Mouse (Mus musculus): ENCODE data around the gene H2-M10.1. TPM values are rescaled to one million over a fixed set of nuclear protein-coding genes. Genes with fewer than 3 reads are reported as not detected.
"Not testable (repeated sequence)": the region's sequence is repeated elsewhere in the genome, so short reads cannot be mapped to it uniquely, and the experiment has no call there.

H2-M10.1 gene
- total RNA-seq (2022), result not detected

DNA sequence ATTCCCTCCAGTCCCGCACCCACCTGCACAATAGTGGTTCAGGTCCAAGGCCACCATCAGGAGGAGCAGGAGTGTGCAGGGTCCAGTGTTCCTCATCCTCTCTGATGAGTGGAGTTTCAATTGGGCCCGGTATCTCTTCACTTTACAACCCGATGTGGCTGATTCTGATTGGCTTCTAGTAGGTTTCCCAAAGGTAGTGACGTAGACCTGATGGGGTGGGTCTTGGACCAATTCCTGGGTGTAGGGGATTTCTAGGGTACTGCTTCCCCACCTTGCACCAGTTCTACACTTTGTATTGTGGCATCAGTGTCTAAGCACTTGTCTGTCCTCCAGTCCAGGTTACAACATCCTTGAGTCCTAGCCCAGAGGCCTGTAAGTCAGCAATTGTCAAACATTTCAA, at the start of gene H2-M10.1:
TSS of gene H2-M10.1 (minus strand) at position 101 of the 400 bp plus-strand sequence.
- DNase-seq, result no peak

DNA sequence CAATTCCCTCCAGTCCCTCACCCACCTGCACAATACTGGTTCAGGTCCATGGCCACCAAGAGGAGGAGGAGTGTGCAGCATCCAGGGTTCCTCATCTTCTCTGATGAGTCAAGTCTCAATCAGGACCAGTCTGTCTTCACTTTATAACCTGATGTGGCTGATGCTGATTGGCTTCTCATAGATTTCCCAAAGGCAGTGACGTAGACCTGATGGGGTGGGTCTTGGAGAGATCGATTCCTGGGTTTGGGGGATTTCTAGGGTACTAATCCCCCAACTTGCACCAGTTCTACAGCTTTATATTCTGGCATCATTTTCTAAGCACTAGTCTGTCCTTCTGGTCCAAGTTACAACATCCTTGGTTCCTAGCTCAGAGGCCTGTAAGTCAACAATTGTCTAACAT, 42.4 kb upstream of the H2-M10.1 start, which contains the start of gene H2-M10.3:
TSS of gene H2-M10.3 (minus strand) at position 101 of the 400 bp plus-strand sequence.
- DNase-seq, result not testable (repeated sequence)

DNA sequence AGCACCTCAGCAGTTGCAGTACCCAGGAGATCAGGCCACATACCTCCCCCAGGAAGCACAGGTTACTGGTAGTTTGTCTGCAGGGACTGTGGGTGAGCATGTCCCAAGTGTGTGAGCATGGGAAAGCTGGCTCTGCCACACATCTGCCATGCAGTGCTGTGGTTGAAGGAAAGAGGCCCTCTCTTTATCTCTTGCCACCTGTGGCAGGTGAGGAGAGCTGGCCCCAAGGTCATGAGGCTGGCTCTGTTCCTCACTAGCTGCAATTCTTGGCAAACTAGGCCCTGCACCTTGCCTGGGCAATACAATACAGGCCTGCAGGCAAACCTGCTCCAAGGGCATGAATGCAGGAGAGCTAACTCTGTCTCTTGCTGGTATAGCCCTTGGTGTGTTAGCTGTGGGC, 36.4 kb upstream of the H2-M10.1 start:
- DNase-seq, result not testable (repeated sequence)

DNA sequence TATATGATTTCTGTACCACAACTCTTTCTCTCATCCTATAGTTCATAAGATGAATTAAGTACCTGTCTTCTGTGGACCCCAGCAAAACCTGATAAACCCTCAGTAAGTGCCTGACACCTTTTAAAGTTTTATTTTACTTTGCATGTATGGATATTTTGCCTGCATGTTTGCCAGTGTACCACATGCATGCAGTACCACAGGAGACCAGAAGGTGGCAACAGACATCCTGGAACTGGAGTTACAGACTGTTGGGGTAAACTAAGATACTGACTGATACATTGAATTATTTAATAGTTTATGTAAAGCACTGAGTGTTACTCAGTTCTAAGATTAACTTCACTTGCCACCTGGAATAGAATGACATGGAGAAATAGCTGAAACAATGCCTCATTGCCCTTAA, 31.6 kb upstream of the H2-M10.1 start:
- not testable (repeated sequence) for DNase-seq

DNA sequence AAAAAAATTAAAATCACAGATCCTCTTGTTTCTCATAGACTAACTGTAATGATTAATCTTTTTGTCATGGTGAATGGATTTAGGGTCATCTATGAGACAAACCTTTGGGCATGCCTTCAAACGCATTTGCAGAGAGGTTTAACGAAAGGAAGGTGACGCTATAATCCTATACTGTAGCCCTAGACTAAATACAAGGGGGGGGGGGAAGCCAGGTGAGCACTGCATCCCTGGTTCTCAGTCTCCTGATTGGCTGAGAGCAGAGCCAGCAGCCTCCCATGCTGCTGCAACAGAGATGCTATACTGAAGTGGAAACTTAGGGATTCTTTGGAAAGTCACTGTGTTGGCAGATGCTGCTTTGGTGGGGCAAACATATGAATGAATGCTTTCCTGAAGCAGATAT, 29.8 kb upstream of the H2-M10.1 start:
- DNase-seq, result no peak

DNA sequence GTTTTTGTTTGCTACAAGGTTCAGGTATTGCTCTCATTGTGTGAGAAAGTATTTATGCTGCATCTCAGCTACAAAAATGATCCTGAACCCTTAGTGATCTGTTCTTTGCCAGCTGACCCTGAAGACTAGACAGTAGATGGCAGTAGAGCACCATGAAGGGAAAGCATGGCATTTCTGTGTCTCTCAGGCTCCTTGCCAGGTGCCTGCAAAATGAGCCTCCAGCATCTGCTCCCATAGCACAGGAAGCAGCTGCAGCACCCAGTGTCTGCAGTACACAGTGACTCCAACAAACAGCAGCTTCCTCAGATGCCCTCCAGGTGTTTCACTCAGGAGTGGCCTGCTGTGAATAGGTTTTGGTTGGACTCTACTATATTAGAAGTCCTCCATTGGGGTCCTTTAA, 29.4 kb upstream of the H2-M10.1 start:
- peak; percentile 25 for DNase-seq

DNA sequence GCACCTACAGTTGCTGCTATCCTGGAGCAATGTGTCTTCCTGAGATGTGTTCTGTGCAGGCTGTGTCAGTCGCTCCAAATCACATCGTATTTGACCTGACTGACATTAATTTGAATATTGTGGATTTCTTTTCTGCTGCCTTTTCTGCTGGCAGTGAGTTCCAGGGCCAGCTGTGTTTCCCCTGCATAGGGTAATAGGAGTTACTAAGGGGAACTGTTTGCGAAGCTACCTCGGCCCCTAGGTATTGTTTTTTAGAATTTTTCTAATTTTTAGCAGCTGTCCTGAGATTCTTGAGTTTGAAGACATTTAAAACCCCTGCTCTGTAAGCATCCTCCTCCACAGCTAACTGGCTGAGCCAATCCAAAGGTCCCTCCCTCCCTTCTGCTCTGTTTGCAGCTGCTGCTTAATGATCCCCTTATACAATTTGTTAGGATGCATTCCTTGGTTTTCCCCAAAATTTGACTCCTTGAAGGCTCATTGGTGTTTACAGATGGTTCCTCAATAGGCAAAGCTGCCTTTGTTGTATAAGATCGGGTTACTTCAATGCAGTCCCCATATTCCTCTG, 10.2 kb downstream of the H2-M10.1 start:
- DNase-seq, result no peak

DNA sequence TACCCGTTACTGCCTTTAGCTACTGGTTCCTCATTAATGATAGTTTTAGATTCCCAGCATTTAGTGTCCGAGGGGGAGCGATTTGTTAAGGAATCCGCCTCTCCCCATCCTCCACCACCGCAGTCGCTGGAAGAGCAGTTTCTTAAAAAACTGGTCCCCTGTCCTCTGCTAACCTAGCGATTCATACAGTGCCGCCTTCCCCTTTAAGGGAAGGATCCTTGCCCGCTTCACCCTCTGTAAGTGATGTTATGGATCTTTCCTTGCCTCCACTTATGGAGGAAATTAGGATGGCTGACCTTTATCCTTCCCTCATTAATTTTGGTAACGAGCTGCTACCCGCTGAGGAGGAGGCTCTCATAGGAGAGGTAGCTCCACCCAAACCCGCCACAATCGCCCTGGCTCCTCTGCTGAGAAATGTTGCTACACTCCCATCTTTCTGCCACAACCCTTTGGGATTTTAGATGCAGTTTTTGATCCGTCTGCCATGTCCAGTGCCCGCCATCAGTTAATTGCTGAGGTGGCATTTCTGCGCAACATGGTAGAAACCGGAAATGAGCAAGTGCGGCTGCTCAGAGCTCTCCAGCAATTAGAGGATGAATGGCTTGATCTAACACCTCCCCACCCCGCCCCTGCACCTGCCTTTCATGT, 10.8 kb downstream of the H2-M10.1 start:
- DNase-seq, result peak; percentile 25

DNA sequence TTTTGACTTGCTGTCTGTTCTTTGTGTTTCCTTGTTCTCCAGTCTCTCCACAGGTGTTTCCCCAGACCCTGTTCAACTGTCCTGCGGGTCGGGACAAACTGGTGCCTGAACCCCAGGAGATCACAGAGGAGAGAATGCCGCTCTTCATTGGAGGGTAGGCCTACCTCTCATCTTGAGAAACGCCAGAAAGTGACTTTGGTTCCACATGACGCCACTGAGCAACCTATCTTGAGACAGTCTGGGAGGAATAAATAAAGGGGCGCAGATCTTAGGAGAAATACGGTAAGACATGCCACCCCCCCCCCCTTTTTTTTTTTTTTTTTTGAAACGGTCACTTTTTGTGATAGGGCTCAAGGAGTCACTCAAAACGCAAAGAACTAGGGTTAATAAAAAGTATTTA, 11.4 kb downstream of the H2-M10.1 start:
- peak; percentile 2 for DNase-seq

DNA sequence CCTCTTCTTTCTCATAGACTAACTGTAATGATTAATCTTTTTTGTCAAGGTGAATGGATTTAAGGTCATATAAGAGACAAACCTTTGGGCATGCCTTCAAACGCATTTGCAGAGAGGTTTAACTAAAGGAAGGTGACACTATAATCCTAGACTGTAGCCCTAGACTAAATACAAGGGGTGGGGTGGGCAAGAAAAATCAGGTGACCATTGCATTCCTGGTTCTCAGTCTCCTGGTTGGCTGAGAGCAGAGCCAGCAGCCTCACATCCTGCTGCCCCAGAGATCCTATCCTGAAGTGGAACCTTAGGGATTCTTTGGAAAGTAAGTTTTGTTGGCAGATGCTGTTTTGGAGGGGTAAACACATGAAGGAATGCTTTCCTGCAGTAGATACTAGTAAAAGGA, 16.7 kb downstream of the H2-M10.1 start:
- no peak for DNase-seq

DNA sequence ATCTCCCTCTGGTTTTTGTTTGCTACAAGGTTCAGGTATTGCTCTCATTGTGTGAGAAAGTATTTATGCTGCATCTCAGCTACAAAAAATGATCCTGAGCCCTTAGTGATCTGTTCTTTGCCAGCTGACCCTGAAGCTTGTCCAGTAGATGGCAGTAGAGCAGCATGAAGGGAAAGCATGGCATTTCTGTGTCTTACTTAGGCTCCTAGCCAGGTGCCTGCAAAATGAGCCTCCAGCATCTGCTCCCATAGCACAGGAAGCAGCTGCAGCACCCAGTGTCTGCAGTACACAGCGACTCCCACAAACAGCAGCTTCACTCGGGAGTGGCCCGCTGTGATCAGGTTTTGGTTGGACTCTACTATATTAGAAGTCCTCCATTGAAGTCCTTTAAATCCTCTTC, 17.1 kb downstream of the H2-M10.1 start:
- peak; percentile 29 for DNase-seq

DNA sequence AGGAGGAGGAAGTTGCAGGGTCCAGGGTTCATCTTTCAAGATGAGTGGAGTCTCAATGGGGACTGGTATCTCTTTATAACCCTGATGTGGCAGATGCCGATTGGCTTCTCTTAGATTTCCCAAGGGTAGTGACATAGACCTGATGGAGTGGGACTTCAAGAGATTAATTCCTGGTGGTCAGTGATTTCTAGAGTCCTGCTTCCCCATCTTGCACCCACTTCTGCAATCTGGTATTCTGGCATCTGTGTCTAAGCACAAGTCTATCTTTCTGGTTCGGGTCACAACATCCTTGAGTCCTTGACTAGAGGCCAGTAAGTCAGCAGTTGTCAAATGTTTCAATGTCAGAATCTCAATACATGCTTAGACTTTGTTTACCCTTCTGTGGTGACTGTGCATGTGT, 39.6 kb downstream of the H2-M10.1 start, which contains the start of gene H2-M10.2:
TSS of gene H2-M10.2 (minus strand) at position 101 of the 400 bp plus-strand sequence.
- no peak for DNase-seq

DNA sequence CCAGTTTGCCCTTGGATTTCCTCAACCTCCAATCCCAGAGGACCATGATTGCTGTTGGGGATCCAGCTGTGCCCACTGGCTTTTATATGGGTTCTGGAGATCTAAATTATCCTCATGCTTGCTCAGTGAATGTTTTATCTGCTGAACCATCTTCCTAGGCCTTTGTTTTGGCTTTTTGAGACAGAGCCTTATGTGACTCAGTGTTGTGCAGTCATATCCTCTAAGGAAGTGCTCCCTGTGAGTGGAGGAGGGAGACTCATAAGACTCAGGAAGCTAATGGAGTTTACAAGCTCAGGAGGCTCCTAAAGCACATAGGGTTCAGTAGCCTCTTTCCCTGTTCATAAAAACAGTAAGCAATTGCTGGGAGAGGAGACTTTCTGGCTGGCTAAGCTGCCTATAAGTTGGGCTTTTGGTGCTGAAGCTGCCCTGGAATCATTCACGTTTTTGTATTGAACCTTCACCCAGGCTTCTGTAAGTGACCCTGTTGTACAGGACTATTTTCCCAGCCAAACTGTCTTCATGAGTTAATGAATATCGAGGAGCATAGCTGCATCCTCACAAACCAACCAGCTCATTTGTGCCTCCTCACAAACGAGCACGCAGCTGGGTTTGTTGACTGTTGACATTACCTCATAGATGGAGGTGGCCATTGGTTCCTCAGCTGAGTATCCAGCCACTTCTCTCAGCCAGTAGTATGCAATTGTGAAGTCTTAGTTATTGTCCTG, 44.3 kb downstream of the H2-M10.1 start:
- no peak for DNase-seq

DNA sequence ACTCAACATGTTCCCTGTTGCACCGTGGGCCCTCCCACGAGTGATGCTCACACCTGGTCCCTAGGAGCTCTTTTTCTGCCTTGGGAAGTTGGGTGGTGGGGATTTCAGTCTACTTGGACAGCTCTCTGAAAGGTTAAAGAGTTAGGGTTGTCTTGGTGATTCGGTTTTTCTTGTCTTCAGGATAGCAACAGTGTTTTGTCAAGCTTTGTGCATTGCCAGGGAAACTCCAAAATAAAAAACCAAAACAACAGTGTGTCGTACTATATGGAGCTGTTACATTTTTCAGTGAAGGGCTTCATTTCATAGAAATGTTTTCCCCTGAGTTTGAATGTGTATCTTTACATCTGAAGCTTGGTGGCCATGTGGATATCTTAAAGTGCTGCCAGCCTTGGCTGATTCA, 51.2 kb downstream of the H2-M10.1 start:
- DNase-seq, result no peak

DNA sequence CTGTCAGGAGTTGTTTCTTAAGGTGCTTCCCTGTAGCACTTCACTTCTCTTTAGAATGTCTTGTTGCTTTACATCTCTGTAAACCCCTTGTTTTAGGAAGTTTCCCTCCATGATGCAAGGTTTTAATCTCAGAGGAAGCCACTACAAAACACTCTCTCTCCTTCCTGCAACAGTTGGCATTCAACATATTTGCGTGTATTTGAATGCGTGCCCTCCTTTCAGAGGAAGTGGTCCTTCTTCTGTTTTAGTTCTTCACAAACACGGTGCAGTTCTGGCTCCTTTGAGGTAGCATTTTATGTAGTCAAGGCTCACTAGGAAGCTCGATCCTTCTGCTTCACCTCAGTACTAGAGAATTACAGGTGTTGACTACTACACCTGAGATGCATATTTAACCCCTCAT, 52.2 kb downstream of the H2-M10.1 start:
- DNase-seq, result no peak

Other genes starting within 250 kb of the H2-M10.1 start
- 1 to 10 TPM in 1 of 4 experiments, under 1 TPM in 3; 0.23 to 1.1 (median 0.58) TPM for gene Gm19684, start 204.5 kb downstream of the H2-M10.1 start, total RNA-seq (2022)
- under 1 TPM in 2 of 4 experiments, not detected in 2; 0.62 to 0.65 TPM for gene Gm7030, start 196.7 kb downstream of the H2-M10.1 start, total RNA-seq (2022)
- gene Gm8909, start 157.6 kb downstream of the H2-M10.1 start, total RNA-seq (2022), result 1 to 10 TPM in 1 of 4 experiments, under 1 TPM in 1, not detected in 2; 0.40 to 1.2 TPM
- gene H2-T3, start 135.9 kb downstream of the H2-M10.1 start, total RNA-seq (2022), result not detected
- gene Rpp21, start 68.1 kb downstream of the H2-M10.1 start, total RNA-seq (2022), result 10 to 100 TPM; 38.8 to 46.8 (median 43.4) TPM
- 10 to 100 TPM; 17.9 to 32.7 (median 23.6) TPM for gene Trim39, start 53.9 kb downstream of the H2-M10.1 start, total RNA-seq (2022)
- not detected for gene H2-M10.2, start 39.7 kb downstream of the H2-M10.1 start, total RNA-seq (2022)
- not detected for gene H2-M10.3, start 42.3 kb upstream of the H2-M10.1 start, total RNA-seq (2022)
- not detected for gene H2-M10.4, start 136.2 kb upstream of the H2-M10.1 start, total RNA-seq (2022)
- gene H2-M11, start 220.9 kb upstream of the H2-M10.1 start, total RNA-seq (2022), result not detected